Mouse (Mus musculus) adrenal gland, adult 2 months (tissue): ENCODE measurements around the gene Kntc1. TPM values are rescaled to one million over a fixed set of nuclear protein-coding genes. Genes with fewer than 3 reads are reported as not detected.
A peak's percentile ranks its signal among the peaks of the same experiment; 100 is the strongest.
"Not testable (repeated sequence)": the region's sequence is repeated elsewhere in the genome, so short reads cannot be mapped to it uniquely, and the experiment has no call there.

ENCODE experiments used
- DNase-seq: peaks from one replicate; pipeline ENCODE4 v3.0.0; 2021
- long read RNA-seq: library from polyadenylated mRNA; stranded (forward); transcript quantifications from one replicate; pipeline ENCODE4 v2.0.0, GENCODE M21; 2021
- polyA plus RNA-seq: library from polyadenylated mRNA; depleted of rRNA; stranded (reverse); fragments of >200 nt; gene quantifications from 2 replicates; pipeline ENCODE4 v1.2.3, GENCODE M21; 2012; rRNA removed
- total RNA-seq, 2 experiments: library from RNA; stranded (reverse); gene quantifications; 2 replicates each; pipeline ENCODE4 v1.2.3; 2021

The Kntc1 gene
- total RNA-seq (under 1 TPM; 0.38 to 0.61 TPM), polyA plus RNA-seq (0.30 and 0.90 TPM in 2 replicates)
- long read RNA-seq, partial matches to known transcripts: 1 of 1 reads
- long read RNA-seq, other reads (novel, unspliced or antisense): 0 of 1 reads

DNA sequence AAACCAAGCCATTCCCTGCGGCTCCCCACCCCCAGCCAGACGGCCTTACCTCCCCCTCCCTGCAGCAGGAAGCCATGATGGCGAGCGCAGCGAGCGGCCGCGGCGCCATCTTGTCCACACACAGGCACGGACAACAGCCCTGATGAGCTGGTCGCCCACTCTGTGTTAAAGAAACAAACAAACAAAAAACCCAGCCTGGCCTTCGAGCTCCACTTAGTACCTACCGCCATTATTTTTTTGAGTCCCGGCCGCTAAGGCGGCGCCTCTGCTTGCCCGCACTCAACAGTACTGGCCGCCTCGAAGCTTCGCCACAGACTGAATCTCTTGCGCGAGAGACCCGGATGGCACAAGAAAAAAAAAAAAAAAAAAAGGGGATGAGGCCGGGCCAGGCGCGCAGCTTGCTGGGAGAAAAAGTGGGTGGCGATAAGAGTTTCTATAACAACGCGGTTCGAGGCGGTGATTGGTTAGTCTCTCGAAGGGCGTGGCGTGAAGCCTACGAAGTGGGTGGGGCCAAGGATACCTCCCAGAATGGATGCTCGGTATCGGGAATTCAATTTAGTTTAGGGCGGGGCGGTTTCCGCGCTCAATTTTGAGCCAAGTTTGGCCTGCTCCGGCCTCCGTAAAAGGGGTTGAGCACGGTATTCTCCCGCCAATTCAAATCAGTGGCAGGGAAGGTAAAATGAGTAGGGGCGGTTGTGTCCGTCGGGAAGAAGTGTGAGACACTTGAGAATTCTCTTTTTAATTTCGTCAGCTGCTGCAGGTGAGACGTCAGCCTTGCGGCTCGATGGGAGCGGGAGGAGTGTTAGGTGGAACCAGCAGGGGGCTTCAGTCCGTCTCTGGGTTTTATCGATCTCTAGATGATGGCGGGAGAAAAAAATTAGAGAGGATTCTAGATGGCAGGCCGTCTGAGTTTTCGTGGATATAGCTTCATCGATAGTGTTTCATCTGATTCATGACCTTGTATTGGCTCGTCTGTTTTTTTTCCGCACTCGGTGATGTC is at the start of gene Kntc1, which contains the start of gene Rsrc2:
Gene Kntc1, plus strand, starts transcription at position 652 of the 1,000 bp plus-strand sequence.
Gene Rsrc2, minus strand, starts transcription at position 350 of the 1,000 bp plus-strand sequence.
- DNase-seq: peak; percentile 99

DNA sequence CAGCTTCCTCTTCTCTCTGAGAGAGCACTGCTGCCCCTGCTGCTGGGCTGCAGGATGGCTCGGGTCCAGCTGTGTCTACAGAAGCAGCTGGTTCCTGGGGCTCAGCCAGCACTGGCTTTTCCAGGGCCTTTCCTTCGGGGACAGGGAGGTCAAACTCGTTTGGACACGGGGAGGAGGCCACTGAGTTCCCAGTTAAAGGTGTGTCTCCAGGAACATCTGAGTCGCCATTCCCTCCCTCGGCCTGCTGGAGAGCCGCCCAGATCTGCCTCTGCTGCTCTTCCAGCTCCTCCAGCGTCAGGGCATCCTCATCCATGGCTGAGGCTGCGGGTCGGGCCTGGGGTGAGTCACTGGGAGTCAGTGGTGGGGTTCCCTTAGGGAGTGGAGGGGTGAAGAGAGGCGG is 48.9 kb upstream of the Kntc1 start:
- peak; percentile 70 for DNase-seq

DNA sequence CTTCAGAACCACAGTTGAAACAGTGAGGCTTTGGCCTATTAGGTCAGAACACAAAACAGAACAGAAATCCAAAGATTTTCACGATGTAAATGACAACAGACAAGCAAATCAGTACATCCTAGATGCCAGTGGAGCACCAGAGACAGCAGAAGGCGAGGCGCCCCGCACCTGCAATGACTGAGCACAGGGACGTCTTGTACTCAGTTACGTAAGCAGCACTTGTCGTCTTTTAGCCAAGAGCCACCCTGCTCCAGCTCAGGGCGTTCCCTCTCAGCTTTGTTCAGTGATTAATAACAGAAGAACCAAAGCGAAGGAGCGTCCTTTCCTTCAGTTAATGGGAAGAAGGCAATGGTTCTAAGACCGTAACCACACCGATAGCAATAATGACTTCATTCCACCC is 40.9 kb upstream of the Kntc1 start:
- no peak for DNase-seq

DNA sequence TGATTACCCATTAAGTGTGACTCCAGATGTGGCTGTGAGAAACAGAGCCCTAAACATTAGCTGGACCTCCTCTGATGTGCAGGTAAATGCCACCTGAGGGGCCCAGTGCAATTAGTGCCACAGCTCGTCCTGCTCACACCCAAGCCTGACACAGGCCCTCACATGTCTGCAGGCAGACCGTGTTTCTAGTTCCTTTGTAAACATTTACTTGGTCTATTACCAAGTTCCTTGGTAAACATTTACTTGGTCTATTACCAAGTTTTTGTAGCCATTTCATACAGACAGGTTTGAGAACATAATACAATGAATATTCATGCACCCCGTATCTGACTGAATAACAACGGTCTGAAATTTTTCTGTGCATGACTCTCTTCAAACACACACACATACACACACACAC is 39.9 kb upstream of the Kntc1 start:
- no peak for DNase-seq

DNA sequence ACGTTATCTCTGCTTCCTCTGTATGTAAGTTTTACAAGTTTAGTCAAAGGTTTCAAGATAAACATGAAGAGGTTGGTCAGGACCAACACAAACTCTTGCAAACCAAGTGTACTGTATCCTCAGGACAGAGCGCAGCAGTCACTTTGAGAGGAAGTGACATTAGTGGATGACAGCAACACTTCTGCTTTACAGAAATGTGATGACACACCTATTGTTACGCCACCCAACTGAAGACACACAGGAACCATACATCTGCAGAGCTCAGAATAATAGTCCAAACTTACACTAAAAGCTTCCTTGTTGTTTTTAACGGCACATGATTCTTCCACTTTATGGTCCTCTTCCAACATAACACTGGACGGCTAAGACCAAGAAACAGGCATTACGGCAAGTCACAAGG is 35.7 kb upstream of the Kntc1 start:
- DNase-seq: no peak

DNA sequence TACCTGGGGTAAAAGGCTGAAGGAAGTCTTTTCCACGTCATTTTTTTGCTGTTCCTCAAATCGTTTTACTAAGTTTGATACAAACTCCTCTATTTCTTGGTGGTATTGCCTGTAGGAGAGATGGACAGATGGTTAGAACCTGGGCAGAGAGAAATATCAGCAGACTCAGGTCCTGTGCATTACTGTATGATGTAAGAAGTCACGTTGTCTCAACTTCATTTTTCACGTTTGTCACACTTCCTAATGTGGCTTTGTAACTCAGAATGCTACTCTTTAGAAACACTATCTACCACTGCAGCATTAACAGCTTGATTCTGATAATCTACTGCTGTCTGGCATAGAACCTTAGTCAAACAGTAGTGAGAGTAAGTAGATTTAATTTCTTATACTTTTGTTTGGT is 34.9 kb upstream of the Kntc1 start:
- DNase-seq: no peak

DNA sequence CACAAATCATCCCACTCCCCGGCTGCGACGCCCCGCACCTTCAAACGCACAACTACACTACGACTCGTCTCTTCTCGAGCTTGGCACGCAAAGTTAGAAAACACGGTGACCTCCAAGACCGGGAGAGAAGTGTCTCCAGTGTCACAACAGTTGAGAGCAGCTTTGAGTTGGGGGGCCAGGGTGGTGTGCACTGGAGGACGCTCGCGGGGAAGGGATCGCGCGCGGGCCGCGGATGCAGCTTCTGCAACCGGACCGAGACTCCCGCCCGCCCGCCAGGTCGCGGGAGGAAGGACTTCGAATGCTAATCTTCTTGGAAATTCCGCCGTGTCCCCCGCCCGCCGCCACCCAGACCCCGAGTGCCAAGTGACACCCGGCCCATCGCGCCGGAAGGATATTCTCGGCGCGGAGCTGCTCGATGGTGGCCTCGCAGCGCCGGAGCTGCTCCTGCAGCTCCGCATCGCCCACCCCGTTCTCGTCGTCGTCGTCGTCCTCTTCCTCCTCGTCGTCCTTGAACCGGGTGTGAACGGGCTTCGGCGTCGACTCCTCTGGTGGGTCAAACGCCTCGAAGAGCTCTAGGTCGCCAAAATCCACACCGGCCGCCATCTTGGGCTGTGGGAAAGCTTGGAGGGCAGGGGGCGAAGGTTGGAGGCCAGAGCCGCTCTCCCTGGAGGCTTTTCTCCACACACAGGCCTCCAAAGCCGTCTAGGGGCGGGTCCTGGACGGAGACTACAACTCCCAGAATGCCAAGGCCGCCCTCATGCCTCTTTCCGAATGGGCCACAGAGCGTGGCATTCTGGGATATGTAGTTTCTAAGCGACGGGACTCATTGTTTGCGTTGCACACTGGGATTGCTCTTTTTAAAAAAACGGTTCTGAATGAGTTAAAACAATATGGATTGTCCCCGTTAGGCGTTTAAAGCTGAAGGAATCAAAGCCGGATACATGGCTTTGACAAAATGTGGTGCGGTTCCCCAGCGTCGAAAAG is 28.9 kb upstream of the Kntc1 start, which contains the start of gene Zcchc8:
Gene Zcchc8, minus strand, starts transcription at position 773 of the 984 bp plus-strand sequence.
- DNase-seq: peak; percentile 96

DNA sequence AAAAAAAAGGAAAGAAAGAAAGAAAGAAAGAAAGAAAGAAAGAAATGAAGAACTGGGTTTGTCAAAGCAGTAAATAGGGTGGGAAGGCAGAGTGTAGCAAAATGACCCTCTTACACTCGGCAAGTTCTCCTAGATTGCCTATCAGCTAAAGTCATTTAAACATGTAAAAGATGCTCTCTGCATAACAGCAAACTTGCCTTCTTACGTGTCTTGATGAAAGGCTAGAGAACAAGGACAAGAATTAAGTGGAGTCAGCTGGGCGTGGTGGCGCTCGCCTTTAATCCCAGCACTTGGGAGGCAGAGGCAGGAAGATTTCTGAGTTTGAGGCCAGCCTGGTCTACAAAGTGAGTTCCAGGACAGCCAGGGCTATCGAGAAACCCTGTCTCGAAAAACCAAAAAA is 25.7 kb upstream of the Kntc1 start:
- not testable (repeated sequence) for DNase-seq

DNA sequence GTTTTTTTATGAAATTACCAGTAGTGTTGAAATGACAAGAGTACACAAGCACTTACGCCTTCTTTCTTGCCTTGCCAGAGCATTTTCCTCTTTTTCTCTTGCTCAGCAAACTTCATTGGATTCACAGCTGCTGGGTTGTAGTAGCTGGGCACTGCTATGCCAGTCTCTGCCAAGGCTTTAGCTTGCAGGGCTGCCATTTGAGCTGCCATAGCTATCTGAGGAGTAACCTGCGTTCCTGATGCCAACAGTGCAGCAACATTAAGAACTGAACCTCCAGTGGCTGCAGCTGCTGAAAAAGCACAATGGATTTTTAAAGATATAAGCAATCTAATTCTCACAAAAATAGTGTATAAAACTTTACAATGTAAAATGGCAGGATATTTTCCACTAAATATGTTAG is 18.5 kb upstream of the Kntc1 start:
- no peak for DNase-seq

DNA sequence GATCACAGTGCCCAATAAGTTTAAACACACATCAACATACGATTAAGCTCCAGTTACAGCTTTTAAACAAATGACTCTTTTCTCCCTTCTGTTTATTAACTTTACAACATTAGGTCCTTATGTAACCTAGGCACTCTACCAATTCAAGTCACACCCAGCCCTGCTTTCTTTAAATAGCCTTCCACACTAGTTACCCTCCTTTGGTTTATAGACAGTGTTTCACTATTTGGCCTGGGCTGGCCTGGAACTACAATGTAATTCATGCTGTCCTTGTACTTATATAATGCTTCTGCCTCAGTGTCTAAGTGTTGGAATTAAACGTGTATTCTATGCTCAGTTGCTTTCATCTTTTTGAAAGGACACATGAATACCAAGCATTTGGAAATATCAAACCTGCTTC is 5.2 kb upstream of the Kntc1 start:
- no peak for DNase-seq

DNA sequence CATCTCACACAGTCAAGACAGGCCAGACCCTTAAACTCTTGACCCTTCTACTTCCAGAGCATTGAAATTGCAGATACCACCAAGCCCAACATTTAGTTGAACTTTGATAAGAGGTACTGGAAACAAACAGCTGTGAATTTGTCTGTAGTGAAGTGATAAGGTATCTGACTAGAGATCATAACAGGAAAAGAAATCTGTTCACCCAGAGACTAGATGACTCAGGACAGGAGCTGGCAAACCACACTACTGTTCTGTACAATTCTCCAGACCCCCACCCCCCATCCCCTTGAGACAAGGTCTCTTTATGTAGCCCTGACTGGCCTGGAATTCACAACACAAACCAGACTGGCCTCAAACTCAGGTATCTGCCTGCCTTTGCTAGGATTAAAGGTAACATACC is 3.3 kb upstream of the Kntc1 start:
- DNase-seq: no peak

DNA sequence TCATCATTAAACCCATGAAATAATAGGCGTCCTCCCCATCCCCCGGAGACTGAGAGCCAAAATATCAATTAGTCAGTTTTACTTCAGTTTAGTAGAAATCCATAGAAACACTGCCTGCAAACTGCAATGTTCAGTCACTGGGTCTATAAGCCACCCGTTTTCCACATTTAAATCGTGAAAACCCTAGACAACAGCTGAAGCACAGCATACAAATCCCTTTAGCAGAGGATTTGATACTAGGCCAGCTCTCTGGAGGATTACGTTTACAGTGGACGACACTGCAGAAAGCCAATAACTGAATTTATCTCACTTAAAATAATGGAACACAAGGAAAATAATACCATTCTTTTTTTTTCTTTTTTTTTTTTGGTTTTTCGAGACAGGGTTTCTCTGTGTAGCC is 1.9 kb upstream of the Kntc1 start:
- no peak for DNase-seq

DNA sequence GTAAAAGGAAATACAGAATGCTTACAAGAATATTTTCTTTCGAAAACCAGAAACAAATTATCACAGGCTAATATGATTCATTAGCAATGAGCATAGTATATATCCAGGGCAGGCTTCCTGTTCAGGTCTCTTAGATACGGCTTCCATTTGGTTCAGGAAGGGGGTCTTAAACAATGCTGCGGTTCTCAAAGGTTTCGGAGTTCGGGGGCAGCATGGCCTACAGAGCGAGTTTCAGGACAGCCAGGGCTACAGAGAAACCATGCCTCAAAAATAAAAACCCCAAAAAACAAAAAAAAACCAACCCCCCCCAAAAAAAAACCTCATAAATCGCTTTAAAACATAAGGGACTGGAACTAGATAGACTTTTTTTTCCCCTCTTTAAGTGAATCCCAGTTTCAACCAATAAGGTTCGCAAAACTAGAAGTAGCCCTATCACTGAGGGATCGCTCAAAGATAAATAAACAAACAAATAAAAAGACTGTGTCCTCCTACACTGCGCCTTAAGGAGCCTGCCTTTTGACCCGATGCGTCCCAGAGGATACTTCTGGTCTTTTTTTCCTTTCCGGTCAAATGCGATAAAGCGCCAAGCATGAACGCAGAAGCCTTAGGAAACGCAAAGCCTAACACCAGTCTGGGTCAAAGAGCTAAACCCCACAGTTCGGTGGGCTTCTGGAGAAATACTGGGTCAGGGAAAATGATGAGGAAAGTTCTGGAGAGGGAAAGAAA is 1.0 kb upstream of the Kntc1 start:
- DNase-seq: no peak

DNA sequence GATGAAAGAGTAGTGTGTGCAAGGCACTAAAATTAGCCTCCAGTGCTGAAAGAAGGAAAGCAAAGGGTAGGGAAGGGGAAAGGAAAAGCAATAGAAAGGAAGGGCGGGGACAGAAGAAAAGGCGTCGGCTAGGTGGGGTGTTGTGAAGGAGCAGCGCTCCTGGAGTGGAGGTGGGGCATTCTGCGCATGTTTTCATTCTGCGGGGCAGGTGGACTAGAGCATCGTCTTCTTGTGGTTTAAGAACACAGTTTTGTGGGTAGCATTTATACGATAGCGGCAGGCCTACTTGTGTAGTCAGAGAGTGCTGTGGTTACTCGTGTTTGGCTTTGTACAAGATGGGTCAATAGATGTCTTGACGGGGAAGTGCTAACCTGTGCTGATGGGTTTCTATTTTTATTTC is 16.0 kb downstream of the Kntc1 start:
- DNase-seq: no peak

DNA sequence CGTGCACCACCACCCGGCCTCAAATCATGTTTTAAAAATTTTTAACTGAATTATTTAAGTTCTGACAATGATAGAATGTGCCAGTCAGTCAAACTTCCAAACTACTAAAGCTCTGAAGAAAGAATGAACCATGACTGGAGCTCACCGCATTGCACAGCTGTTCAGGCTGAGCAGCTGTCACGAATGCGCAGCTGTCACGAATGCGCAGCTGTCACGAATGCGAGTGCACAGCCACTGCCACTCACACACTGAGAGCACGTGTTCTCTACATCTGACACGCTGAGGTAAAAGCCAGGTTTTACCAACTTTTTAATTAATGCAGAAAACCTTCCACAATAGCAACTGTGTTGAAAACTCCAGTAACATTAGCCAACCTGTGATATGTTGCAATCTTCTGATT is 16.9 kb downstream of the Kntc1 start:
- DNase-seq: not testable (repeated sequence)

DNA sequence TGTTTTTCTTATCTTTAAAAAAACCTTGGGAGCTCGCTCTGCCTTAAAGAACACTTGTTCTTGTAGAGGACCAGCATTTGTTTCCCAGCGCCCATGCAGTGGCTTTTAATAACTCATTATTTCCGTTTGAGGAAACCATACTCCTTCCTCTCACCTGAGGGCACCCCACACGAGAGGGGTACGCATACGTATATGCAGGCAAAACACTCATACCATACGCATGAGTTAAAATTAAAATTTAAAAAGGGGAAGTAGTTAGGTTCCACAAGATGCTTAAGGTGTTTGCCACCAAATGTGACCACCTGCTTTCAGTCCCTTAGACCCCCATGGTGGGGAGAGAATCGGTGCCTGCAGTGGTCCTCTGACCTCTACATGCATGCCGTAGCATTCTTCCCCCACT is 23.9 kb downstream of the Kntc1 start:
- no peak for DNase-seq

DNA sequence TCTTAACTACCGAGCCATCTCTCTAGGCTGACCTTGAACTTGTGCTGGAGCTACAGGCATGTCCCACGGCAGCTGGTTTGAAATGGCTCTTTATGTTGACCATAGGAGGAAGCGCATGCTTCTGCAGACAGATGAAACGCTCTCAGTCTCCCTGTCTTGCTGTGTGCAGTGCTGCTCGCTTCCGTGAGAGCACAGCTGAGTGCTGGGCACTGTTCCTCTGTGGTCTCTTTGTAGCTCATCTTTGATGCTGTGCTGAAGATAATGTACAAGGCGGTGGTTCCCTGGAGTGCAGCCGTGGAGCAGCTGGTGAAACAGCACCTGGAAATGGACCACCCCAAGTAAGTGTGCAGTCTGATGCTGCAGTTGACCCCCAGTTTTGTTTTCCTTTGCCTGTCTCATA is 31.2 kb downstream of the Kntc1 start:
- DNase-seq: no peak

DNA sequence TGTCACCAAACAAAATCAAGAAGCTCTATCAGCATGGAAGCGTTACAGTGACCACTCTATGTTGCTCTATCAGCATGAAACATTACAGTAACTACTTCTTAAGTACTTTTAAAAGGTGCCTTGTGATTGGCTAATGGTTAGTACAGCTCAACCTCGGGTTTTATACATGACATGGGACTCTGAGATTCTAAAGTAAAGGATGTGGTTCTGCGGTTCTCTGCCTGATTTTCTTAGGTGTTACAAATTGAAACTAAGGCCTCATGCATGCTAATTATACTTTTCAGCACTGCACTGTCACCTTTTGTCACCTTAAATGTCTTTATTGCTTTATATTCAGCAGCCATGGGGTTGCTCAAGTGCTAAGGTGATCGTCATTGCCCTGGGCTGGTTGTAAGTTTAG is 32.3 kb downstream of the Kntc1 start:
- DNase-seq: no peak

DNA sequence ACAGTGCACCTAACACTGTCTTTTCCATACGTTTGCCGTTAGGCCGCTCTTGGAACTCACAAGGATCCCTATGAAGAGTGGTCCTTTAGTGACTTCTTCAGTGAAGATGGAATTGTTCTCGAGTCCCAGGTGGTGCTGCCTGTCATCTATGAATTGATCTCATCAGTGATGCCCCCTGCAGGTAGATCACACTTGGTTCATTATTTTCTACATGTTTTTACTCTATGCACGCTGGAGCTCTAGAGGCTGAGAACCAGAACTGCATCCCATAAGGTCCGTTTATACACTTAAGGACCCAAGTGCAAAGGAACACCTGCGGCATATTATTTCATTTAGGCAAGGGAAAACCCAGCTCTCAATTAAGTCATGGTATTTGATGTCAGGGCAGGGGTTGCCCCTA is 39.5 kb downstream of the Kntc1 start:
- DNase-seq: no peak

DNA sequence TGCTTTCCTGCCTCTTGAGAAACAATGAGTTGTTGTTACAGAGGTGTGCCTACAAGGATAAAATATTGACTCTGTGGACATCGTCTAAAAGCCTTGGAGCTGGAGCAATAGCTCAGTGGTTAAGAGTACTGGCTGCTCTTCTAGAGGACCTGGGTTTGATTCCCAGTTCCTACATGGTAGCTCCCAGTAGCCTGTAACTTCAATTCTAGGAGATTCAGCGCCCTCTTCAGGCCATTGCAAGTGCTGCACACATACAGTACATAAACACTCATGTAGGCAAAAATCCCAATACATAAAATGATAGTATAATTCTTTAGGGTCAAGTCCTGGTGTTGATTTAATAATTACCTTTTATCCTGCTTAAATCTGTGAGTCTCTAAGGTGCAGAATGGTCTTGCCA is 43.6 kb downstream of the Kntc1 start:
- DNase-seq: no peak

DNA sequence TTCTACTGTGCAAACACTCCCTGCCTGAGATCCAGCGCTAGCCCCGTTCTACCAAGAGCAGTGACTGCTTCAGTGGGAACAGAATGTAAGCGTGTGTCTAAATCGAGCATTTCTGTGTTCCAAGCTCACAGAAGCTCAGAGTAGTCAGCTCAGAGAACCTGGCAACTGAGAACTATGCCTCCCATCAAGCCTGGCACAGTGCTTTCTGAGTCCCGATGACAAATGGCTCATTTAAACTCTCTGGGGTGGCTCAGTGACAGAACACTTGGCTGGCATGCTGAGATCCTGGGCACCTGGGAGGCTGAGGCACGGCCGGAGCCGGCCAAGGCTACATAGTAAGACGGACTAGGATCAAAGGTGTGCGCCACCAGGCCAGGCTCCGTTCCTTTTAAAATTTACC is 56.8 kb downstream of the Kntc1 start:
- DNase-seq: no peak

DNA sequence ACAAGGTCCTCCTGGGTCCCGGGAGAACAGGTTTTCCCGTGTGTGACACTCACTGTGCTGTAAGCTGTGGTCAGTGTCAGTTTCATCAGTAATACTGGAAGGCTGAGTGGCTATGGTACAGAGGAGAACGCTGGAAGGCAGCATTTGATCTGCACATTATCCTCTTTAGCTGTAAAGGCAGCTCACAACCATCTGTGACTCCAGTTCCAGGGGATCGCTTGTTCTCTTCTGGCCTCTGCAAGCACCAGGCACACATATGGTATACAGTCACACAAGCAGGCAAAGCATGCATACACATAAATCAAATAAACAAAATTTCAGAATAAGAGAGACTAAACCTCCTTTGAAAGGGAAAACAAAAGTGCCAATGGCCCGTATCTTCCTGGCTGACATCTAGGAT is 59.0 kb downstream of the Kntc1 start:
- DNase-seq: no peak
